Comparison of ENCODE assay signal across 1 mouse cellular context in the genomic region with DNA sequence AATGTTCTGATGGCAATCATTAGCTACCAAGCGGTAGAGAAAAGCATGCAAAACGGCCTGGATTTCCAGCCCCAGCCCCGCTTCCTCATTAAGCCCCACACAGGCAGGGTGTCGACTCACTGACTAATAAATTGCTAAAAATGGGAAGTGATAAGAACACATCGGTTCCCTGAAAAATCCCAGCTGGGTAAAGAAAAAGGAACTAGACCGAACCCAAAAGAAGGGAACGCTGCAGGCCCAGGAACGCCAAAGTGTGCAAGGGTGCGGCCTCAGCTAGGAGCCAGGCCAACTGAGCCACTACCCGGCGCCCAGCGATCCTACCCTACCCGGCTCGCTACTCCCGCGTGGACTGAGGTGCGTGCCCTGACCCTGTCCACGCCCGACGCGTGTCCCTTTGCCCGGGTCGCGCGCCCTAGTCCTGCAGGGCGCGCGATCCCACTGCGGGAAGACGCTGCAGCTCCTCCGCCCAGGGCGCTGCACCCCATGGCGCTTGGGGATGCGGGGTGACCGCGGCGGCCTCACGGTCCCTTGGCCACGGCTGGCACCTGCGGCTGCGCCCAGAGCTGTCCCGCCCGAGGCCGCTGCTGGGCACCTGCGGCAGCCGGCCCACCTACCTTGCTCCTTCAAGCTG.
TF ChIP-seq lines count a peak whose summit lies in the region.

No protein-coding gene starts in this region.

TF ChIP-seq in MEL, 35 proteins besides CTCF, POLR2A, EP300 and RAD21 (continued from another document):
- TF ChIP-seq USF1 (IDR thresholded peaks at IDR 0.05; ENCODE audit: low read depth, low read length) = no peak
- no peak for TF ChIP-seq TBP (IDR thresholded peaks at IDR 0.05; ENCODE audit: low read depth, low read length)
